Comparison of ENCODE assay signal across 8 mouse cellular contexts in the genomic region with DNA sequence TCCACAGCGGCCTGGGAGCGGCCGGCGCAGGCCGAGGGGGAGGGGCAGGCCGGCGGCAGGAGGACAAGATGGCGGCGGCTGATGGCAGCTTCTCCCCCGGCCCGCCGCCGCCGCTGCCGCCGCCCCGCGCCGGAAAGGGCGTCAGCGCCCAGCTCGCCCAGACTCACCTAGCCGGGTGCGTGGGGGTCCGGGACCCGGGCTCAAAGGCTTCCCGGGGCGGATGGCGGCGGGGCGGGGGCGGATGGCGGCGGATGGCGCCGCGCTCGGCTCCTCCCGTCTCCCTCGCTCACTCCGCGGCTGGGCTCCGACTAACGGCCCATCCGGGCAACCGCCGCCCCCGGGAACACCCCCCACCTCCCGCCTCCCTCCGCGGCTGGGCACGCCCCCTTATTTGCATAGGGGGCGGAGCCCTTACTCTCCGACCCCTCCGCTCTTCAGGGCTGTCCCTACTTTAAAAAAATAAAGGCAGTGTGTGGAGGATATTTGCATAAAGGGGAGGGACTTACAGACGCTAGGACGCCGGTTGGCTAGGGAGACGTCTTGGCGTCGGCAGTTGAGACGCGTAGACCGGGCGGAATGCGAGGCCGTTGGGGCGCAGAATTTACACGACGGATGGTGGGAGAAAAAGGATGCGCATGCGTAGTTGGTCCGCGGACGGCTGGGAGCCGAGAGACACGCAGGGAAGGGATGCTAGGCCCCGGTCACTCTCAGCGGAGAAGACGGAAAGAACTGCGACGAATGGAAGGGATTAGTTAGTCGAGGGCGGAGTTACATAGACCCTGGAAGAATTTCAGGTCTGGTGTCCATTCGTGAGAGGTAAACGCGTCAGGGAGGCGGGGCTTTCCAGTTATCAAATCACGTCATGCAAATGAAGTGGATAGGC. TPM values are rescaled to one million over a fixed set of nuclear protein-coding genes. Genes with fewer than 3 reads are reported as not detected.
DNase-seq lines count a peak whose midpoint lies in the region; ATAC-seq and TF ChIP-seq lines count a peak whose summit lies in the region.

Gene Prrc2a, minus strand, starts transcription at position 330 of the 883 bp plus-strand sequence.

- peak; percentile 97 for DNase-seq in ES-E14 (ENCODE audit: low read depth, low spot score)
- DNase-seq in cerebellum, adult 11-12 months = peak; percentile 100
- peak; percentile 98 for DNase-seq in heart, postnatal 25 days (ENCODE audit: low spot score)
- DNase-seq in layer of hippocampus, adult 18-20 months (ENCODE audit: low spot score in 2 of 2) = peak; percentile 99
- peak; percentile 96 for DNase-seq in lung, adult 2 months
- peak; percentile 97 to 98 for DNase-seq in thymus, adult 18-20 months

- peak within 1 kb of the TSS; percentile 95 for H3K4me2 ChIP-seq in forebrain, embryonic 15.5 days (replicated peaks)

- peak; percentile 96; the same call in 1 of the 2 replicates for TF ChIP-seq POLR2A in lung, adult 2 months (IDR thresholded peaks at IDR 0.05; ENCODE audit: borderline replicate concordance, extremely low read depth, low read depth, low read length)

- H3K27ac ChIP-seq in ES-E14 (ENCODE audit: insufficient read depth, low read depth, low read length, poor library complexity, severe bottlenecking) = peak within 1 kb of the TSS; percentile 99
- peak within 1 kb of the TSS; percentile 99 for H3K27ac ChIP-seq in forebrain, embryonic 15.5 days (replicated peaks)

- no peak for TF ChIP-seq CTCF in lung, adult 2 months (IDR thresholded peaks at IDR 0.05; ENCODE audit: insufficient read depth, low read length)

- no peaks in the 10 kb centered on the region for H3K9me3 ChIP-seq in ES-E14 (ENCODE audit: control insufficient read depth, insufficient read depth, low read depth, low read length)
- H3K9me3 ChIP-seq in forebrain, embryonic 15.5 days = no peaks in the 10 kb centered on the region

- WGBS in forebrain, embryonic 15.5 days = under 1% methylated on average over 63 of the region's 89 CpGs
- WGBS in lung, adult 2 months = 1% methylated on average over 73 of the region's 89 CpGs

- ATAC-seq in forebrain, embryonic 15.5 days (replicated peaks) = peak; percentile 94
- peak; percentile 88 for ATAC-seq in neutrophil, adult 5-6 weeks (ENCODE audit: extremely low read depth, insufficient number of reproducible peaks, low FRiP score, poor library complexity, severe bottlenecking)

- peak within 1 kb of the TSS; percentile 99 for H3K9ac ChIP-seq in ES-E14 (ENCODE audit: insufficient read depth, low read depth, low read length, poor library complexity, severe bottlenecking)
- H3K9ac ChIP-seq in forebrain, embryonic 15.5 days (replicated peaks) = peak within 1 kb of the TSS; percentile 99

- H3K4me1 ChIP-seq in ES-E14 (ENCODE audit: control insufficient read depth in 2 of 2, insufficient read depth in 2 of 2, low read length in 2 of 2, poor library complexity in 1 of 2) = peaks cover 0 to 10% of the 10 kb centered on the region in 2 experiments; a peak in 1 of 4 replicates
- H3K4me1 ChIP-seq in forebrain, embryonic 15.5 days = peaks cover 37% of the 10 kb centered on the region
- H3K4me1 ChIP-seq in lung, adult 2 months (ENCODE audit: control insufficient read depth, insufficient read depth, low read length) = peaks cover 23% of the 10 kb centered on the region

- H3K36me3 ChIP-seq in ES-E14 (ENCODE audit: control insufficient read depth, insufficient read depth, low read length, poor library complexity, severe bottlenecking) = peaks cover 31% of the 10 kb centered on the region
- peaks cover 22% of the 10 kb centered on the region for H3K36me3 ChIP-seq in forebrain, embryonic 15.5 days

- H3K27me3 ChIP-seq in forebrain, embryonic 15.5 days = no peaks in the 10 kb centered on the region

- in situ Hi-C loops in ES-E14 (cut with MboI; ENCODE audit: low sequenced_read_pairs in 2 of 2, unreplicated experiment in 2 of 2) = loop anchor here (5.0 kb wide), 1 partner anchor 67 kb away; the partner anchor contains the start of gene Atp6v1g2 (in 2 of the 2)

- H3K4me3 ChIP-seq in ES-E14 (ENCODE audit: insufficient read depth in 1 of 2, low read depth in 1 of 2, low read length in 2 of 2, poor library complexity in 1 of 2, severe bottlenecking in 1 of 2) = peak within 1 kb of the TSS; percentile 98 to 99
- H3K4me3 ChIP-seq in forebrain, embryonic 15.5 days = peak within 1 kb of the TSS; percentile 96
- peak within 1 kb of the TSS; percentile 92 for H3K4me3 ChIP-seq in lung, adult 2 months (replicated peaks; ENCODE audit: extremely low read depth, low read depth, low read length)

- intact Hi-C loops in heart, postnatal 25 days (cut with DNase I) = loop anchor here (5.0 to 10.0 kb wide), 2 partner anchors 43 to 960 kb away; partner anchors contain the start of genes Csnk2b, Gpank1 and Tap2

TF ChIP-seq in ES-E14, 5 proteins besides CTCF, POLR2A, EP300 and RAD21:
- TF ChIP-seq ZNF384 (IDR thresholded peaks at IDR 0.05; ENCODE audit: low read depth, low read length) (peak; percentile 94), ZC3H11A (IDR thresholded peaks at IDR 0.05; ENCODE audit: borderline replicate concordance, low read depth, low read length) (no peak), MAFK (IDR thresholded peaks at IDR 0.05; ENCODE audit: insufficient read depth, low read depth, low read length) (no peak), CHD2 (IDR thresholded peaks at IDR 0.05; ENCODE audit: low read depth, low read length) (no peak), HCFC1 (IDR thresholded peaks at IDR 0.05; ENCODE audit: borderline replicate concordance, insufficient read depth, low read length) (peak; percentile 71; the same call in 1 of the 2 replicates)

RNA-seq across cellular contexts. Expression of gene Prrc2a, which starts in this region (rescaled TPM):
- total RNA-seq in ES-E14 (2012; rRNA removed) = 147 and 161 TPM in 2 replicates
- polyA plus RNA-seq in forebrain, embryonic 15.5 days (2015; fragmentation: Nextera tagmentation; extraction: Ambion mirVana) = 185 and 208 TPM in 2 replicates
- 100 to 1,000 TPM; 135 to 143 TPM for total RNA-seq in heart, postnatal 25 days (2021)
- 100 to 1,000 TPM; 317 to 343 TPM for total RNA-seq in layer of hippocampus, adult 18-20 months (2021)
- polyA plus RNA-seq in lung, adult 2 months (2012; rRNA removed) = 327 and 373 TPM in 2 replicates
- total RNA-seq in neutrophil, adult 5-6 weeks (2017) = 73.3 and 76.1 TPM in 2 replicates

Comparison
In these comparisons a context has a peak if more than half of its experiments do, and no peak if none do; other contexts are left out.
1. Peak in every context shown above with its lines: DNase-seq, ATAC-seq, H3K4me3 ChIP-seq and H3K27ac ChIP-seq.